Mouse (Mus musculus) effector memory CD4-positive, alpha-beta T cell, adult 7 months (primary cell): ENCODE data around the gene Nr2f2. TPM values are rescaled to one million over a fixed set of nuclear protein-coding genes. Genes with fewer than 3 reads are reported as not detected.

Experiments used
- polyA plus RNA-seq: library from polyadenylated mRNA; unstranded; fragments of 100-300 nt; shearing (Covaris generic); gene quantifications from one replicate; pipeline ENCODE4 v1.2.1, GENCODE M21; 2017

Gene Nr2f2
- 0.09 TPM for polyA plus RNA-seq

GRCm38 (mm10) chr7:70365941-70366807 is at the start of gene Nr2f2:
TSS of gene Nr2f2 (minus strand) at chr7:70366735.

